Mouse (Mus musculus): ENCODE measurements around the gene Azin2.

Azin2 gene

DNA sequence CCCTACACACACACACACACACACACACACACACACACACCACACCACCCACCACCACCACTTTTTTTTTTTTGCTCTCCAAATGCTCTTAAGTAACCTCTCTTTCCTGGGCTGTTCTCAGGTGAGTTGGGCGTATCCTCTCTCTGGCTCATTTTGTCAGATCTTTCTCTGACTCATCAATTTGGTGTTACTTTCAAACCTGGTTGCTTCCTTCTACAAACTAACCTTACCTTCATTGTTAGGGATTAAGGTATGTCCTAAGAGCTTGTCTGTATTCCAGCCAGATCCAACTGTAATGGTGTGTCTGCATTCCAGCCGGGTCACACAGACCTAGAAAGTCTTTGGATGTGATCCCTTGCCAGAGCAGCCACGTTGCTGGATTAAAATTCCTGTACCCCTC, 15.0 kb upstream of the Azin2 start:
- in situ Hi-C loops (cut with MboI, MseI): no loop called here

DNA sequence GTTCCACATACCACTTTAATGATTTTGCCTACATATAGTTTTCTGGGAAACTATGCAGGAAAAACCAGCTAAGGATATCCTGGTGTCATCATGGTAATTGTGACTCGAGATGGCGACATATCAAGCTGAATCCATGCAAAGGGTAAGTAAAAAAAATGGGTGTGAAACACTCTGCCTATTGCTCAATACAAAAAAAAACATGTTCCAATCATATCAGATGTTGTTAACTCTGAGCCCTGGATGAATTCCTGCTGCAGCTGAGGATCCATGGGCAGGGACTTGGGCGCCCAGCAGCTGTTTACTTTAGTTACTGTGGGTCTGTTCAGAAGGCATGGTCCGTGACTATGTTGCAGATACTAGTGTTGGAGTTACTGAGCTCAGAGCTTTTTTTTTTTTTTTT, 14.3 kb upstream of the Azin2 start:
- in situ Hi-C loops (cut with MboI, MseI): no loop called here

DNA sequence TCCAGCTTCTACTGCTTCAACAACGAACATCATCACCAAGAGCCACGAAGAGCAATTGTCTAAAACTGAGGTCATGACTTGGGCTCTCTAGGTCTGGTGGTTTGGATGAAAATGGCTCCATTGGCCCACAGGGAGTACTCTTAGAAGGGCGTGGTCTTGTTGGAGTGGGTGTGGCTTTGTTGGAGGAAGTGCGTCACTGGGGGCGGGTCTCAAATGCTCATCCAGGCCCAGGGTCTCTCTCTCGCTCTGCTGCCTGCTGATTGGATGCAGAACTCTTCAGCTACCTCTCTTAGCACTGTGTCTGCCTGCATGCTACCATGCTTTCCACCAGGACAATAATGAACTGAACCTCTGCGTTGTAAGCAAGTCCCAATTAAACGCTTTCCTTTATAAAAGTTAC, 12.4 kb upstream of the Azin2 start:
- in situ Hi-C loops (cut with MboI, MseI): no loop called here

DNA sequence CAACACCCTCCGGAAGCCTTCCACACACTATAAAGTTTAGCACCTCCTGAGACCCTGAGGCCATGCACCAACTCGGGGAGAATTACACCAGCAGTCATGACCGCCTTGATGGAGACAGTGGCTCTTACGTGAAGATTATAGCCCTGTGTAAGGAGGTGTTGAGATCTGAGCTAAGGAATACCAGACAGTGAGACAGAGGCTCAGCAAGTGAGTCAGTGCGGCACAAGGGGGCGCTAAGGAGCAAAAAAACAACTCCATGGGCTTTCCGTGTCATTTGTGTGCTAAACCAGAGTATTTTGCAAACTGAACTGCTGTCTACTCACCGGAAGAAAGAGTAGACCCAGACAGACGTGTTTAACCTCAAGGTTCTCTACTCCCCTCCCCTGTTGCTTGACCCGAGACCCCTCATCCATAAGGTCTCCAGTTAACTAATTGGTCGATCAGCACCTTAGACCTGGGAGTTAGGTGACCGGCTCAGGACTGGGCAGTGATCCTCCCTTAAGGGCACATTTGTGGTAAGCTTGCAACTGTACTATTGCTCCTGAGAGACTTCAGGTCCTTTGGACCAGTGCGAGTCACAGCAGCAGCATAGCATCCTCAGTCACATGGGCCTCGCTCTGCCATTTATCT, 8.9 kb upstream of the Azin2 start:
- in situ Hi-C loops (cut with MboI, MseI): no loop called here

DNA sequence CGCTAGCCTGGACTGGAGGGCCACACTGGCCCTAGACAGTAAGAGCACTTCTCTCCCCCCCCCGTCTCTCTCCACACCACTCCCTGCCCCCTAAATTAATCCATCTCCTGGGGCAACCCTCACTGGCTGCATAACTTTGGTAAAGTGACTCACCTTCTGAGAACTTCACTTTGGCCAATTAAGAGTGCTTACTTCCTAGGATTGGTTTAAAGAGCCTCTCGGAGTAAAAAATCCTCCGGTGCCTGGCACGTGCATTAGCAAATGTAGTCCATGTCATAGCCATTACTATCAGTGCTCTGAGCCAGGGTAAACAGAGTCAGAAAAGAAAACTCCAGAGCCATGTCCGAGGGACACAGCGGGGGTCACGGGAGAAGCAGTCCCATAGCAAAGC, 8.2 kb upstream of the Azin2 start:
- in situ Hi-C loops (cut with MboI, MseI): no loop called here

DNA sequence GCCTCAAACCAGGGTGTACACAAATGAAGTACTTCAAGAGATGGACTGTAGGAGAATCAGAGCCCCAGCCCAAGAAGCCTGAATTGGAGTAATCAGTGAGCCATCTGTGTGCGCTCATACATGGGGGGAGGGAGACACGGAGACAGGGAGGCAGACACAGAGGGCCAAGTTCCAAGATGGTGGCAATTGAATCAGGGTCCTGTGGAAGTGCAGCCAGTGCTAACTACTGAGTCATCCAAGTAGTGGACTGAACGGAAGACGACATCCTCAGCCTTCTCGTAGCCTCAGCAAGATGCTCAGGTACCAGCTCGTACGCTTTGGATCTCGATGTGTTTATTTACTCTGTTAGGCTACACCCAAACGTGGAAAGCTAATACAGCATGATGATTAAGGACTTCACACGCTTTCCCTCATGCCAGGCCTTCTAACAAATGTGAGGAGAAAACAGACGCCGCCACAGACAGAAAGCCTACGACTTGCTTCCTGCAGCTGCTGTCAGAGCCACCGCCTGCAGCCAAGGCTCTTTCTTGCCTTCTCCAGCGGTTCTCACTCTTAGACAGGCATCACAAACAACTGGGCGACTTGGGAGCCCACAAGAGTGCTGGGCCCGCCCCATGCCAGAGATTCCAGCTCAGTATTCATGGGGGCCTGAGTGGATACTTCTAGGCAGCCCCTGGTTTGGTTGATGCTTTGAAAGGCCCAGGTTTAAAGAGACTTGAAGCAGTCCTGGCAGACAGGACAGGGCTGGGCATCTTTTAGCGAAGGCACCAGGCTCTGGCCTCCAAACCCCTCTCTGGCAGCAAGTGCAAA, 7.6 kb upstream of the Azin2 start:
- in situ Hi-C loops (cut with MboI, MseI): loop anchor here (5.0 kb wide), 1 partner anchor 117 kb away; no protein-coding TSS in a partner anchor

DNA sequence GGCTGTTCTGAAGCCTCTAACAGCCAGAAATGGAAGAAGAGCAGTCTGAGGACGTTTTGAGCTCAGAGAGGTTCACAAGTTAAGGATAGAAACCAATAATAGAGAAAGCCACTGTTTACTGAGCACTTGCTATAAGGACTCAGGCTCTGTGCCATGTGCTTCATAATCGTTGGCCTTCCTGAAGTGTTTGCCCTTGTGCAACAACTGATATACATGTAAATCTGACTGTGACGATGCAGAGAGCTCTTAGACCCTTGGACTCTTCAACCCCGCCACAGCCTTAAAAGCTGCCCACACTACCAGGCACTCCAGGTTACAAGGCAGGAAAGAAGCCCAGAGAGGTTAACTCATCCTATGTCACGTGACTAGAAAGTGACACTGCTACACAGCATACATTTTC, 6.8 kb upstream of the Azin2 start:
- in situ Hi-C loops (cut with MboI, MseI): loop anchor here (5.0 kb wide), 1 partner anchor 118 kb away; no protein-coding TSS in a partner anchor

DNA sequence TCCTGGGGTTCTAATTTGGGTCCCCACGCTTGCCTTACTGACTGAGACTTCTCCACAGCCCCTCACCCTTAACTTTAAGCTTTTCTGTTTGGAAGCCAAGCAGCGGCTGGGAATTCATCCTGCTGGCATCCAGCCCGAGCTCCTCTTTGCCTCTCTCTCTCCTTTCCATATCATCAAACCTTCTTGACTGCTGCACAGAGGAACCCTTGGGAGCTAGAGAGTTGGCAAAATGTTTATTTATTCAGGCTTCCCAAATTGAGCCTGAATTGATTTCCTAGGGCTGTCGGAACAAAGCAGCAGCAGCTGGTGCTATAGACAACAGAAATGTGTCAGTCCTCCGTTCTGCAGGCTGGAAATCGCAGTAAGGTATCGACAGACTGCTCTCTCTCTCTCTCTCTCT, 4.5 kb upstream of the Azin2 start:
- in situ Hi-C loops (cut with MboI, MseI): loop anchor here (5.0 kb wide), 1 partner anchor 121 kb away; no protein-coding TSS in a partner anchor

DNA sequence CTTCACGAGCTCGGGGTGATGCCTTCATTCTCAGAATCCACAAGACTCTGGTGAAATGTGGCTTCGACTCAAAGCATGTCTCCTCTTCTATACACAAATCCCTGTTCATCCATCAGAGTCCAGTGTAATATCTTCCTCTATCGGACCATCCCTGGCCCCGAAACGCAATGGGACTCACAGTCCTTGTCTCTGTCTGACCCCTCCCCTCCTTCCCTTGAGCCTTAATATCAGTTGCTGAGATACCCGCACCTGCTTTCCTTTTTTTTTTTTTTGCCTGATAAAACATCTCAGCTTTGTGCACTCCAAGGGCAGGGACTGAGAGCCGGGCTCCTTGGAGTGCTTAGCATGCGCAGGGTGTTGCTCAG, 666 bp upstream of the Azin2 start:
- in situ Hi-C loops (cut with MboI, MseI): no loop called here

DNA sequence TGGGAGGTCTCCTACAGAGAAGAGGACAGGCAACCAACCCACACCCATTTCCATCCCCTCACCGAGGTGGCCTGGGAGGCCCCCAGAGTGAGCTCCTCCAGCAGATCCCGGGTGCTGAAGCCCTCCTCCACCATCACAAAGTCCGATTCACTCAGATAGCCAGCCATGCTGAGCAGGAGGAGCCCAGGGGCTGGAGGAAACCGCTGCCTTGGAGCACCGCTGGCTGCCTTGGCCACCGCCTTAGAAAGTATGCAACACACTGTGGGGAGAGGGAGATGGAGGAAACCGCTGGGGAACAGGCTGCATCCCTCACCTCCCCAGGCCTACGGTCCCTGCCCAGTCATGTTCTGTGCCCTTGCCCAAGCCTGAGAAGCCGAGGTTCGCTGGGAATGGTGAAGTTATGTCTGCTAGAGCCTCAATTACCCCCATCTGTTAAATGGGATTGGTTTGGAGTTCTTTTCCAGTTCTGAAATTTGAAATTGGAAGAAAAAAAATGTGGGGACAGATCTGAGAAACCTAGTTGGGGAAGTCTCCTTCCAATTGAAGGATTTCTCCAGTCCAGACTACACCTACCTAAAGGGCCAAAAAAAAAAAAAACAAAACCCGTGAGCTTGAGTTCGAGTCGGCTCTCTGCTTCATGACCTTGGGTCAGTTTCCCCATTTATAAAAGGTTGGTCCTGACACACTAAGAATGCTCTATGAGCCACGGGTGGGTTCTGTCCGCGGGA, 777 bp downstream of the Azin2 start:
- in situ Hi-C loops (cut with MboI, MseI): no loop called here

DNA sequence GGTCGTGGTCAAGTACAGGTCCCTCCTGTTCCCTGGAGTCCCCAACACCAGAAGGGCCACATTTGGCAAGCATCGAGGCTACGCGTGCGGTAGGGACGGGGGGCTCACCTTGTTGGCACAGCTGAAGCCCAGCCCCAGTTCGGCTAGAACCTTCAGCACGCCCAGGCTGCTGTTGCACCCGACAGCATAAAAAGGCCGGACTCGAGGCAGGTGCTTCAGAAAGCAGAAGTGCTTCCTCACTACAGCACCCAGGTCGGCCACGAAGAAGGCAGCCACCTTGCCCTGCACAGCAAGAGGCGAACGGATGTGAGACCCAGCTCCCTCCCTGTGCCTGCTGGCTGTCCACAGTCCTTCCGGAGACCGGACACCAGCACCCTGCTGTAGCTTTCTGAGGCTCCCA, 2.6 kb downstream of the Azin2 start:
- in situ Hi-C loops (cut with MboI, MseI): no loop called here

DNA sequence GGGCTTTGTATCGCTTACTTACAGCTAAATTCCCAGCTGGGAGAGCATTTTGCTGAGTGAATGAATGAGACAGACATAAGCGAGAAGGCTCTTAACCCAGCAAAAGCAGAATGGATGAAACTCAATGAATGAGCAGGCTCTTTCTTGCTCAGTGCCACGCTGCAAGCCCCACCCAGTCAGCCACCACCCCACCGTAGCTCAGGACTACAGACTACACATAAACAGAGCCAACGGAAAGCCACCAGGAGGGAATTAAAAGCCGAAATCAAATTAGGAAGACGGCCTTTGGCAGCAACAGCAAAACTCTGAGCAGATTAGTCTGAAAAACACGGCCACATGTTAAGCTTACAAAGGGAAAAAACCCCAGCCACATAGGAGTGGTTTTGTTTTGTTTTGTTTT, 3.4 kb downstream of the Azin2 start:
- in situ Hi-C loops (cut with MboI, MseI): no loop called here

DNA sequence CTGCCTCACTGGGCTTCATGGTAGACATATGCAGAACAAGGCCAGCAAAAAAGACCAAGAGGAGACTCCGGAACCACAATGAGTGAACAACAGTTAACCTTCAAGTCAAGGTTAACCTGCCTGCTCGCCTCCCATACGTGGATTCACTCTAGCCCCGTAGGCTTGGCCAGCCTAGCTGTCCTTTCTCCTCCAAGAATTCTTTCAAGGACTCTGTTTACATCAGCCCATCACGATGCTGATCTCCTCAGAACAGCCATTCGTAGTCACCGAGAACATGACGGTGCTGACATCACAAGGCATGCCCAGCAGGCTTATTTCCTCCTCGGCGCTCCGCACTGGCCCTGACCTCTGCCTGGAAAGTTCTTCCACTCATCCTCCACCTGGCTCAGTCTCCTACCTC, 4.1 kb downstream of the Azin2 start:
- in situ Hi-C loops (cut with MboI, MseI): no loop called here

DNA sequence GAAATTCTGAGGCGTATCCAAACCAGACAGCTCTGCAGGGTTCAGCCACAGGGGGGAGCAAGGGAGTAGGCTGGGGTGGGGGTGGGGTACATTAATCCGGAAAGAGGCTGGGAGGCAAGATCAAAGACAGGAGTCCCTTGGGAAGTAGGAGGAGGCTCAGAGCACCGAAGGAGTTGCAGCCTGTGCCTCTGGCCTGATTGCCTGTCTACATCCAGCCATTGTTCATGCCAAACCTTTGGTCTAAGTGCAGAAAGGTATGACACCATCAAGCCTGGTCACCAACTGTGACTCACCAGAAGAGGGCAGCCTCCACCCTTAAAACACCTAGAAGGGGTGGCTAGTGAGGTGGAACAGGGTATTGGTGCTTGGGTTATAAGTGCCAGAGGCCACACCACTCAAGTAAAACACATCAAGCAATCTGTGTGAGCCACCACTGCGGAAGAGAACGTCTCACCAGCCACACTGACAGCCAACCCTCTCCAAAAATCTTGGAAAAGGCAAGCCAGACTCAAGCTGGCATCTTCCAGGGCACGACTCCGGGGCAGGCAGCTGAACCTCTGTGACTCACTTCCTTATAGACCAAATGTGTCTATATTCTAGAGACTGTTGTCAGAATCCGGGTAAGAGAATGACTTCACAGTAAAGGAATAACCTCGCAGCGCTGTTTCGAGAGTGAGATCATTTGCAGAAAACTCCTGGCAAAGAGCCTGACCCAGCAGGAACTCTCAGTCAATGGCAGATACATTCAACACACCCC, 4.9 kb downstream of the Azin2 start:
- in situ Hi-C loops (cut with MboI, MseI): no loop called here

DNA sequence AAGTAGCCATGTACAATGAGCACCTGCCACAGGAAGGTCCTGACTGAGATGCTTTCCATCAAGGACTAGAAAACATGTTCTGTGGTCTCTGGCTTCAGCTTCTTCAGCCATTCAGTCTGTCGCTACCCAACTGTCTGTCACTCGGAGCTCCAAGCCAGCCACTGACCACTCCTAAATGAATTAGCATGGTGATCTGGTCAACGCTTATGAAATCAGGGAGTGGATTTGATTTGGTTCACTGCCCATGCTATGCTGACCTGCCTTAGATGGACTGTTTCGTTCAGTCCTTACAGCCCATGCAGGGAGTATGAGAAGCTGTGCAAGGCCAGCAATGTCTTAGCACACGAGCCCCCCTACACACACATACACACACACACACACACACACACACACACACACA, 8.4 kb downstream of the Azin2 start:
- in situ Hi-C loops (cut with MboI, MseI): no loop called here

DNA sequence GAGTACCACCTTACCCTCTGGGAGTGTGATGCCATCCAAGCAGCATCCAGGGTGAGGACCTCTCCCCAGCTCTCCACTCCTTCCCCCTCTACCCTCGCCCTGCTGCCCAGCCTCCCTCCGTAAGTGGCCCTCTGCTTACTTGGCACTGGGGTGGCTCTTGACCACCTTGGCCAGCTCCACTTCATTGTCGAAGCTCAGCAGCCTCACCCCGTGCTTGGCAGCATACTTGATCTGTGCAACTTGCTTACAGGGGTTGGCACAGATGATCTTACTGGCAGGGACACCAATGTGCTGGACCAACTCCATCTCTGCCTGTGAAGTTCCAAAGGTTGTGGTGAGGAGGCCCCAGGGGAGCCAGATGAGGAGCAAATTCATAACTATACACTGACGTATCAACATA, 11.8 kb downstream of the Azin2 start:
- in situ Hi-C loops (cut with MboI, MseI): no loop called here

DNA sequence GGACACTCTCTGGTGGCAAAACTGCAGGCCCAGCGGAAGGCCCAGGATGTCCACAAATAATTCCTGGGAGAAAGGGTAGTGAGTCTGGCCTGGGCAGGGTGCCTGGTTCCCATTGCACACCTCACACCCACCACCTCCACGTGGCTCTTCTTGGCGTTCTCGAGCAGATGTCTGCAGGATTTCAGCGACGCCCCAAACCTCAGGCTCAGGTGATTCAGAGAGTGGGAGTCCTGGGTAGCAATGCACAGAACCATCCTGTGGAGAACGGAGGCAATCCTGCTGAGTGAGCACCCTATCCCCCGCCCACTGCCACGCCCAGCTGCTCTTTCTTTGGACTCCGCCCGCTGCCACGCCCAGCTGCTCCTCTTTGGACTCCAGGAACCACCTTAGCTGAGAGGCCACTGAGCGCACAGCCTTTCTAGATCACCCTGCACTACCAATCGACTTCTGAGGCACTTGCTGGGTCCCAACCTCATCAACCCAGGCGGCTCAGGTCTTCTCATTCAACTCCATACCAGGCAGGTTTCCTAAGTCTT, 12.7 kb downstream of the Azin2 start:
- in situ Hi-C loops (cut with MboI, MseI): no loop called here

DNA sequence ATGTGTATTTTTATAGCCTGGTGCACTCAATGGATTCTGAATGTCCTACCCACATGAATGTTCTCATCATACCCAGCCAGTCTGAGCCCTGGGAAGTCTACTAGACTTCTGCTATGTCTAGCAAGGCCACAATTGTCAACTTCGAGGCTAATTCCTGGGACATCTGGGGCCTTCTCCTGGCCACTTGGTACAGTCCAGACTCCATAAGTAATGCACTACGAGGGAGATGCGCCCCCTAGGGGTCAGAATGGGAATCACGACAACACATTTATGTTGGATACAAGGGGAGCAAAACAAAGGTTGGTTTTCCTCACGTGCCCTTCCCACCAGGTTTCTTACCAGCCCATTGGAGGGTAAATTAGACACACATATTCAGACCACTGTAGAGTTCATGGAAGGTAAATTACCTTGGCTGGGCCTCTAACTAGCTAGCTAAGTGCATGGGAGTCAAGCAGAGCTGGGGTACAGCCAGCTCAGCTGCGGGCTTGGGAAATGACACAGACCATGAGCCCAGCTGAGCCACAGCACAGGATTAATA, 14.0 kb downstream of the Azin2 start:
- in situ Hi-C loops (cut with MboI, MseI): no loop called here

DNA sequence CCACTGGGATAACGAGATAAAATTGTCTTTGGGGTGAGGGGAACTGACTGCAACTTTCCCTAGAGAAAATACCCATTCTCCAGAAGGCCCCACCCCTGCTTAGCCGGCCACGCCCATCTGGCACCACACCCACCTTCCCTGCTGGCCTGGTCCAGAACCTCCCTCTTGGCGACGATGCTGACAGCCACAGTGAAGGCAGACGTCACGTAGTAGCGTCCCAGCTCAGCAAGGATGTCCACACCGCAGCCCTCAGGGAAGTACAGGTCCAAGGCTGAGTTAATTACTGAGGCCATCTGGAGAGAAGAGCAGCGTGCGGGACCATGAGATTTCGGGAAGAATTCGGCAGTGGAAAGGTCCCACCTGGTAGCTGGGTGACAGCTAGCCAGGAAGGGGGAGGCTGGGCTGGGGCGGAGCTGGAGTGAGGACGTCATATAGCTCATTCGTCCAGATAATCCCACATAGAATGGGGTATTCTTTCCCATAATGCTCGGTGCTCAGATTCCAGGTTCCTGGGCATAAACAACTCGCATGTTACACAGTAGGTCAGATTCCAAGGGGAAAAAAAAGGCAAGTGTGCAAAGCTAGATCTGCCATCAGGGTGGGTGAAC, 14.8 kb downstream of the Azin2 start:
- in situ Hi-C loops (cut with MboI, MseI): no loop called here

DNA sequence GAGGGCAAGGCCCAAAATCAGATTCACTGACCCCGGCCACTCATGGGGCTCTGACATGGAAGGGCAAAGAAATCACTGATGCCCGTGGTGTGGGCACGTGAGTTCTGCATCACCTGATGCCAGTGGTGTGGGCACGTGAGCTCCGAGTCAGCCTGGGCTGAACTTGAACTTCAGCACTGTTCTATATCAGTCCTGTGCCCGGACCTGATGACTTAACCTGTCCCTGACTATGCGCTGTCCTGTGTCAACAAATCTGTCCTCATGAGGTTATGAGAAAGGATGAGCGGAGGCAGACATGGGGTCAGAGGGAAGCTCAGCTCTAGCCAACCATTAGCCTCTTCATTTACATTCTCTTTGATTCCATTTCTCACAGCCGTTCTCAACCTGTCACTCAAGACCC, 15.5 kb downstream of the Azin2 start:
- in situ Hi-C loops (cut with MboI, MseI): no loop called here

DNA sequence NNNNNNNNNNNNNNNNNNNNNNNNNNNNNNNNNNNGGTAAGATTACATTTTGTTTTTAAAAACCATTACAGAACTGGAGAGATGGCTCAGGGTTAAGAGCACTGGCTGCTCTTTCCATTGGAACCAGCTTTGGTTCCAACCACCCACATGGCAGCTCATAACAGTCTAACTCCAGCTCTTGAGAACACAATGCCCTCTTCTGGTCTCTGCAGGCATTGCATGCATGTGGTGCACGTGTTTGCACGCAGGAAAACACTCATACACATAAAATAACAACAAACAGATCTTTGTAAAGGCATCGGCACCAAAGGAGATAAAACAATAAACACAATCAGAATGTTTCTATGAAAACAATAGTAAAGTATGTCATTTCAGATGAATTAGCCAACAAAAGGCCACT, 19.9 kb downstream of the Azin2 start:
- in situ Hi-C loops (cut with MboI, MseI): no loop called here

All from T-helper 1 cell (primary cell).